Mouse (Mus musculus) right cerebral cortex, postnatal 25 days (tissue): ENCODE measurements at regions not wholly inside any gene's neighbourhood (a gene's known extent, or its start where the extent isn't known, plus 50 kb on each side); places are given as distances from the start of the nearest gene placed in this dataset.

Experiments
- DNase-seq: peaks from one replicate; pipeline ENCODE4 v3.0.0; 2022

GRCm38 (mm10) chr1:89207306-89207705 is 137.1 kb downstream of the Sh3bp4 start:
- DNase-seq, result no peak

DNA sequence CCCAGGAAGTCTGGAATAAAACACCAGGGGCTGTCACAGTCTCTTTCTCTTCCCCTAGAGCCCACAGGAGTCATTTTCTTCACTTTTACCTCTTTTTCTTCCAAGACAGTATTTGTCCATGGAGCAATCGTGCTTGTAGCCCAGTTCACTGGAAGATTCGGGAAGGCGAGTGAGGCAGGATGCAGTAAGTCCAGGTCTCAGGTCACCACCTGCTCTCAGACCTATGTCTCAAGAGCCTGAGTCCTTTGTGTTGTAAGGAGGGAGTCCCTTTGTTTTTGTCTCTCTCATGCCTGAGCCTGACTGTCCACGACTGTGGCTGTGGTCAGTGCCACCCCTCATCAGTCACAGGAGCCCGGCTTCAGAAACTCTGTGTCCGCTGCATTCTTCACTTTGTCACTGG is 140.9 kb downstream of the Sh3bp4 start:
- DNase-seq, result no peak

DNA sequence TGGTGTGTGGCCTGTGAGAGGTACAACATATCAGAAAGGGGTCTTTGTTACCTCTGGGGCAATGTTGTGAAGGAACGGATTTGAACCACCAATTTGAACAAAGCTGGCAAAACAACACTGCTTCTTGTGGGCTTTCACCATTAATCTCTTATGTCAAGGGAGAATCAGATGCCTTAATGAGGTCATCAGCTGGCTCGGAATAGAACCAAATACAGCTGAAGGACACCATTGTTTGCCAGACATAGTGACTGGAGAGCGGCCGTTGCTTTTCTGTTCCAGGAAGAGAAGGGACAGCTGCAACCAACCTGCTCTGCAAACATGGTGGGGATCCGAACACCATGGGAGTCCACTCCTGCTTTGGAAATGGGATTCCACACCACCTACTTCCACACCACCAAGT is 158.2 kb downstream of the Sh3bp4 start:
- no peak for DNase-seq

DNA sequence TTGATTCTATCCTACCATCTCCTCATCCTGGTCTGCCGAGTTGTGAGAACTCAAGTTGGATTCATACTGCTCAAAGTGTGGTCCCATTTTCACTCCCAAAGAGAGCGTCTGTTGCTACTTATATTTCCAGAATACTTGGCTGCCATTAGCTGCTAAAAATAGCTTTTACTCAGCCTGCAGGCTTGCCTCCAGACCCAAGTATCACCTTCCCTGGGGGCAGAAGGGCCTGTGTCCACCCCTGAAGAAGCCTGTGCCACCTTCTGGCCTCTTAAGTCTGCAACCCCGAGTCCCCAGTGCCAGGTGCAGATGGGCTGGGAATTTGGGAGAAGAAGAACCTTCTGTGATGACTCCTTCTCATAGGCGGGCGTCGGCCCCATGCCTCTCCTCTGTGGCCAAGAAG is 161.5 kb downstream of the Sh3bp4 start:
- no peak for DNase-seq

DNA sequence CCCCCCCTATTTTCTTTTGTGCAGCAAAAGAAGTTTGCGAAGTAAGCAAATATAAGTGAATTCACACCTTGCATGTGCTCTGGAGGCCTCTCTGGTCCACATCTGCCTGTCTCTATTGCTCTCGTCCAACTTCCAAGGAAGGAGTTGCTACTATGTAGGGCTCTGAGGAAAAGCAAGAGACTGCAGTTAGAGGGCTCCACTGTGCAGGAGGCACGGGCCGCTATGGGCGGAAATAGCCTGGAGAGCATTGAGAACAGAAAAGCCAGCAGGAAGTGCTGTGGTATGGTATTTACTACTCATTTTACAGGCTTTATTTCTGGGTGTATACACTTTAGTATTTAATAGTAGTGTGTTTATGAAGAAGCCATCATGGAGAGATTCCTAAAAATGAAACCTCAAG is 162.2 kb downstream of the Sh3bp4 start:
- no peak for DNase-seq

DNA sequence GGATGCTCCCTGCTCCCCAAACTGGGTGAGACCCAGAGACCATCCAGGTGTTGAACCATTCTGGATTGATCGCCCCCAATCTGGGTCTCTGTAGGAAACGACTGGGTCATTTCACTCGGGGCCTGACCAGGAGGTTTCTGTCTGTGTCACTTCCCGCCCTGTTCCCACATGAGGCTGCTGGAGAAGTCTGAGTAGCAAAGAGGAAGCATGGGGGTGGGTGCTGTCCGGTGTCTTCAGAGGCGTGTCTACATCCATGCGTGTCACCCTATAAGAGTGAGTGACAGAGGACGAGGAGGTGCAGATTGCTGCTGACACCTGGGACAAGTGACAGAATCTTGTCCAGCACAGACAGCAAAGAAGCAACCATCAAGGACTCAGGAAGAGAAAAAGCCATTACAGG is 164.7 kb downstream of the Sh3bp4 start:
- no peak for DNase-seq

- peak; percentile 52 for DNase-seq
These were observed 165.1 kb downstream of the Sh3bp4 start for GRCm38 (mm10) chr1:89235296-89235695.

- DNase-seq, result no peak
These were observed 167.5 kb downstream of the Sh3bp4 start for GRCm38 (mm10) chr1:89237696-89238095.

DNA sequence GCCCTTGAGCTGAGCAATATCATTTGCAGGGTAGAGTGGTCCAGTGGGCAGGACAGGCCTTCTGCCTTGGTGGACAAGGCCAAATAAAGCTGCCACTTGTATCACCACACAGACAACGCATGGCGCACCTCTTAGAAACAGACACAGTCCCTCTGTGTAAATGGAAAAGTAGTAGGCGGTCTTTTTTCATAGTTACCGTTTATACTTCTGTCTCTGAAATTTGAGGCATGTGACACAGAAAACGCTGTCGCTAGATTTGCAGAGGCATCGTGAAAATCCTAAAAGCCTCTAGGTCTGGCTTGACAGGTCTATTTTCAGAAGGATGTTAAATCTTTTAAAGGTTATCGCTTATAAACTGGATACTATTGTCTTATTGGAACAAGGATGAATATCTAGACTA is 174.4 kb downstream of the Sh3bp4 start:
- no peak for DNase-seq

- no peak for DNase-seq
These were observed 175.2 kb downstream of the Sh3bp4 start for GRCm38 (mm10) chr1:89245202-89246003.

DNA sequence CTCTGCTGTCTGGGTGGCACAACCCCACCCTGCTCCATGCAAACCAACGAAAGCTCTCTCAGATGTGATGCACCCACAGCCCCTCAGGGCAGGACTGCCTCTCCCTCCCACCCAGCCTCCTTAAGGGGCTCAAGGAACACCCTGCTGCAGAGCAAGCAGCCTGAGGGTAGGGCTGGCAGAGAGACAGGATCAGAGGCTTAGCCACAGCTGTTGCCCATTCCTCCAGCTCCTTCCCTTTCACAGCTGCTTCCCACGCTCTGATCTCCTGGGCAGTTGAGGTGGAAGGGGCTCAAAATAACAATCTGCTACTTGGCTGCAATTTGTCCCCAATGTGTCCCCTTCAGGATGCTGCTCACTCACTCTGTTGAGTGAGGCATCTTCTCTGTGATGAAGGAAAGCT is 181.5 kb downstream of the Sh3bp4 start:
- DNase-seq, result no peak

- no peak for DNase-seq
These were observed 182.3 kb downstream of the Sh3bp4 start for GRCm38 (mm10) chr1:89252528-89252927.

- DNase-seq, result no peak
These were observed 187.7 kb downstream of the Sh3bp4 start for GRCm38 (mm10) chr1:89257945-89258344.

GRCm38 (mm10) chr1:89265771-89266170 is 188.8 kb upstream of the Agap1 start:
- DNase-seq, result no peak

GRCm38 (mm10) chr1:89268806-89269205 is 185.8 kb upstream of the Agap1 start:
- no peak for DNase-seq

- no peak for DNase-seq
These were observed 182.9 kb upstream of the Agap1 start for GRCm38 (mm10) chr1:89271743-89272142.

- DNase-seq, result no peak
These were observed 181.6 kb upstream of the Agap1 start for GRCm38 (mm10) chr1:89273021-89273420.

DNA sequence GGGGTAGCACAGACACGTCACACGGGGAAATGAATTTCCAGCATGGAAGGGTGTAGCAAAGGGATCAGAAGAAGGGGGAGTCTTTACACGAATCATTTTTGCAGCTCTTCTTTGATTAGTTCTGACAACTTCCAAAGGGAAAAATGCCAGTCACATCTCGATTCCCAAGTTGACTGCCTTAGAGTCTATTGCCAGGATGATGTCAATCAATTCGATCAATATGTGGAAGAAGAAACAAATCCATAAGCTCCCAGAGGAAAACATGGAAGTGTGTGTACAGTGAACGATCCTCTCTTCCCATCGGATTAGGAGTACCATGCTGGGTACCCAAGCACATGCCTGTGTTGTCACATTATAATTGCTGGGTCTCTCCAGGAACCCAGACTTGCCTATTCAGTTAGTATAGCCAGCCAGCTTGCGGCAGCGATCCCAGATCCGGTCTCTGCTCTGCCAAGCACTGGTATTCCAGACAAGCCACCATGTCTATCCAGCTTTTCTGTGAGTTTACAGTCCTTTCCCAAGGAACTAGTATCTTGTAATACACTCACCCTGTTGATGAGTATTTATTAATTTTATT is 180.7 kb upstream of the Agap1 start:
- no peak for DNase-seq

- no peak for DNase-seq
These were observed 175.2 kb upstream of the Agap1 start for GRCm38 (mm10) chr1:89279382-89279781.

DNA sequence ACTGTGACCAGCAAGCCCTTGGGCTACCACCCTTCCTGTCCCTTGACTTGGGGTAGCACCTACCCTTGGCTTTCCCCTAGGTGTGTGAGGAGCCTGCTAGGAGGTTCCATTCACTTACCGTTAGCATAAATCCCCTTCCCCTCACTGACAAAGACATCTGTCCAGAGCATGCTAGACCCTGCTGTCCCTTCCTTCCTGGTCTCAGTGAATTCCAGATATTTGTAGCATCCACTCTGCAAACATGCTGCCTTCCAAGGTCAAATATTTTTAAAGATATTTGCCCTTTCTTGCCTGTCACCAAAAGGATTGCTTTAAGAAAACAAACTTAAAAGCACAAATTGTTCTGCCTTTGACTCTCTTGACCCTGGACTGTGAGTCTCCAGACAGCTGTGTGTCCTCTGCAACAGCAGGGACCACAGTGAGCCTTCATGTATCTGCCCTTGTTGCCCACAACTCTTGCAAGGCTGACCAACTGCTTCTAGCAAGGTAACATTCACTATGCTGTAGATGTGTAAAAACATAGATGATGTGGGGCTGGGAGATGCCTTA is 173.4 kb upstream of the Agap1 start:
- no peak for DNase-seq

GRCm38 (mm10) chr1:89285041-89285440 is 169.6 kb upstream of the Agap1 start:
- no peak for DNase-seq

GRCm38 (mm10) chr1:89287136-89287795 is 167.3 kb upstream of the Agap1 start:
- DNase-seq, result no peak

GRCm38 (mm10) chr1:89288001-89288400 is 166.6 kb upstream of the Agap1 start:
- DNase-seq, result no peak

DNA sequence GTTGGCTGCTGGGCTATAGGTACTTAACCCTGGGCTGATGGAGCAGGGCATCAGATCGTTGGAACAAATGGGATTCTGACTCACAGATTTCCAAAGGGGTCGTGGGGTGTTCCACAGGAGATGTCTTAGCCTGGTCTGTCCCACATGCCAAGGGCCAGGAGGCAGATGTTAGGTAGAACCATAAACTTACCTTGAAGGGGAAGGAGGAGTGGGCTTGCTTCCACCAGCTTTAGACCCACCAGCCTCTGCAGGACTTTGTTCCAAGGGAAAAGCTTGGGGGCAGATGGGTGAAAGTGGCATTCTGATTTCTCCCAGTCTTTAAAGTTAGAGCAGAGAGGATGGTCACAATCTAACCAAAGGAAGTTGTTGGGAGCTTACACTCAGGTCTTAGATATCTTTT is 165.7 kb upstream of the Agap1 start:
- DNase-seq, result no peak
